29 mouse cellular contexts compared by ENCODE assay signal in genomic region chrX:113724124-113724523, GRCm38 (mm10).
DNase-seq lines count a peak whose midpoint lies in the region; ATAC-seq and TF ChIP-seq lines count a peak whose summit lies in the region.
"Had no signal": no experiment of that assay in that cellular context is flagged by ENCODE, and none has a peak within 500 bp of the region (broad histone marks: within the 10 kb centered on the region; RNA-seq: fewer than 3 reads in every experiment).

No protein-coding gene starts in this region.

- H3K9me3 ChIP-seq in hindbrain, embryonic 16.5 days (ENCODE audit: control insufficient read depth, low read length) = no peaks in the 10 kb centered on the region
- no peaks in the 10 kb centered on the region for H3K9me3 ChIP-seq in hindbrain, embryonic 12.5 days (replicated peaks)
- no peaks in the 10 kb centered on the region for H3K9me3 ChIP-seq in heart, embryonic 10.5 days
- H3K9me3 ChIP-seq: heart, embryonic 12.5 days; hindbrain, embryonic 15.5 days; kidney, embryonic 15.5 days; neural tube, embryonic 13.5 days had no signal

- no peak overlapping the region for H3K4me2 ChIP-seq in hindbrain, embryonic 16.5 days (ENCODE audit: low read length)
- H3K4me2 ChIP-seq in hindbrain, embryonic 12.5 days (replicated peaks) = no peak overlapping the region
- H3K4me2 ChIP-seq: heart, embryonic 12.5 days; hindbrain, embryonic 15.5 days; kidney, embryonic 15.5 days; neural tube, embryonic 13.5 days had no signal

- H3K9ac ChIP-seq in hindbrain, embryonic 16.5 days (ENCODE audit: low read depth, low read length) = no peak overlapping the region
- H3K9ac ChIP-seq in hindbrain, embryonic 12.5 days = no peak overlapping the region
- H3K9ac ChIP-seq: heart, embryonic 12.5 days; hindbrain, embryonic 15.5 days; kidney, embryonic 15.5 days; liver, postnatal 0 days; neural tube, embryonic 13.5 days had no signal

- no peak for TF ChIP-seq CTCF in brain, embryonic 14.5 days (IDR thresholded peaks at IDR 0.05; ENCODE audit: borderline replicate concordance, extremely low read depth, insufficient read depth, insufficient read length)

- DNase-seq in cerebellum, postnatal 14 days = peak; percentile 18 to 34
- DNase-seq in cerebellum, postnatal 4 days (ENCODE audit: low spot score in 2 of 2) = no peak
- peak; percentile 55 for DNase-seq in brain, embryonic 14.5 days (ENCODE audit: low read depth)
- peak; percentile 0 for DNase-seq in retina, postnatal 1 day
- no peak for DNase-seq in heart, embryonic 10.5 days (ENCODE audit: low spot score)
- DNase-seq: adrenal gland, postnatal 36 days; cerebellum, adult 11-12 months; cerebellum, postnatal 36 days; gastrocnemius, postnatal 10 days; heart, adult 11 months; heart, postnatal 10 days; kidney, adult 11 months; kidney, postnatal 36 days; layer of hippocampus, postnatal 36 days; liver, postnatal 0 days; right cerebral cortex, adult 18-20 months; thymus, adult 18-20 months; thymus, postnatal 4 days had no signal

- peak; percentile 76; the same call in 1 of the 2 replicates for ATAC-seq in hindbrain, embryonic 16.5 days
- no peak for ATAC-seq in hindbrain, embryonic 12.5 days (ENCODE audit: low FRiP score)
- ATAC-seq: CD4-positive, CD25-positive, alpha-beta regulatory T cell, adult 4 months; liver, postnatal 0 days; lung, postnatal 0 days; Patski had no signal

- no peak for TF ChIP-seq POLR2A in brain, embryonic 14.5 days (IDR thresholded peaks at IDR 0.05; ENCODE audit: borderline replicate concordance, extremely low read depth, insufficient read depth, insufficient read length, poor library complexity, severe bottlenecking)

- H3K27ac ChIP-seq in hindbrain, embryonic 16.5 days (ENCODE audit: low read depth, low read length) = no peak overlapping the region
- no peak overlapping the region for H3K27ac ChIP-seq in hindbrain, embryonic 12.5 days
- no peak overlapping the region for H3K27ac ChIP-seq in heart, embryonic 10.5 days
- H3K27ac ChIP-seq: hindbrain, embryonic 15.5 days; kidney, embryonic 15.5 days; macrophage; neural tube, embryonic 13.5 days had no signal

- H3K4me1 ChIP-seq in hindbrain, embryonic 16.5 days (ENCODE audit: control insufficient read depth, insufficient read depth, low read depth, low read length) = no peaks in the 10 kb centered on the region
- H3K4me1 ChIP-seq in hindbrain, embryonic 12.5 days = no peaks in the 10 kb centered on the region
- H3K4me1 ChIP-seq in heart, embryonic 10.5 days = no peaks in the 10 kb centered on the region
- H3K4me1 ChIP-seq: heart, embryonic 12.5 days; hindbrain, embryonic 15.5 days; kidney, embryonic 15.5 days; neural tube, embryonic 13.5 days had no signal

- H3K27me3 ChIP-seq in hindbrain, embryonic 16.5 days (replicated peaks; ENCODE audit: control insufficient read depth, insufficient read depth, low read length) = no peaks in the 10 kb centered on the region
- no peaks in the 10 kb centered on the region for H3K27me3 ChIP-seq in hindbrain, embryonic 12.5 days
- no peaks in the 10 kb centered on the region for H3K27me3 ChIP-seq in heart, embryonic 10.5 days (ENCODE audit: insufficient read depth, poor library complexity, severe bottlenecking)
- H3K27me3 ChIP-seq: heart, embryonic 12.5 days; hindbrain, embryonic 15.5 days; kidney, embryonic 15.5 days; neural tube, embryonic 13.5 days had no signal

- H3K36me3 ChIP-seq in hindbrain, embryonic 16.5 days (ENCODE audit: control insufficient read depth, insufficient read depth, low read length) = no peaks in the 10 kb centered on the region
- no peaks in the 10 kb centered on the region for H3K36me3 ChIP-seq in hindbrain, embryonic 12.5 days
- no peaks in the 10 kb centered on the region for H3K36me3 ChIP-seq in heart, embryonic 10.5 days
- H3K36me3 ChIP-seq: heart, embryonic 12.5 days; hindbrain, embryonic 15.5 days; kidney, embryonic 15.5 days; neural tube, embryonic 13.5 days had no signal

- H3K4me3 ChIP-seq in hindbrain, embryonic 16.5 days (ENCODE audit: low read length) = no peak overlapping the region
- H3K4me3 ChIP-seq in hindbrain, embryonic 12.5 days = no peak overlapping the region
- H3K4me3 ChIP-seq in heart, embryonic 10.5 days = no peak overlapping the region
- H3K4me3 ChIP-seq: heart, embryonic 12.5 days; hindbrain, embryonic 15.5 days; kidney, embryonic 15.5 days; myocyte; neural tube, embryonic 13.5 days had no signal

Comparison
In these comparisons a context has a peak if more than half of its experiments do, and no peak if none do; other contexts are left out.
1. DNase-seq: peak in cerebellum, postnatal 14 days (2 of 2), brain, embryonic 14.5 days (single experiment) and retina, postnatal 1 day (single experiment); none in cerebellum, postnatal 4 days (0 of 2) and heart, embryonic 10.5 days (single experiment).